Mouse (Mus musculus): ENCODE data around the gene Ank2. TPM values are rescaled to one million over a fixed set of nuclear protein-coding genes. Genes with fewer than 3 reads are reported as not detected.

Gene Ank2
- total and polyA plus RNA-seq, 3 experiments = 96.1 to 290 (median 269) TPM

DNA sequence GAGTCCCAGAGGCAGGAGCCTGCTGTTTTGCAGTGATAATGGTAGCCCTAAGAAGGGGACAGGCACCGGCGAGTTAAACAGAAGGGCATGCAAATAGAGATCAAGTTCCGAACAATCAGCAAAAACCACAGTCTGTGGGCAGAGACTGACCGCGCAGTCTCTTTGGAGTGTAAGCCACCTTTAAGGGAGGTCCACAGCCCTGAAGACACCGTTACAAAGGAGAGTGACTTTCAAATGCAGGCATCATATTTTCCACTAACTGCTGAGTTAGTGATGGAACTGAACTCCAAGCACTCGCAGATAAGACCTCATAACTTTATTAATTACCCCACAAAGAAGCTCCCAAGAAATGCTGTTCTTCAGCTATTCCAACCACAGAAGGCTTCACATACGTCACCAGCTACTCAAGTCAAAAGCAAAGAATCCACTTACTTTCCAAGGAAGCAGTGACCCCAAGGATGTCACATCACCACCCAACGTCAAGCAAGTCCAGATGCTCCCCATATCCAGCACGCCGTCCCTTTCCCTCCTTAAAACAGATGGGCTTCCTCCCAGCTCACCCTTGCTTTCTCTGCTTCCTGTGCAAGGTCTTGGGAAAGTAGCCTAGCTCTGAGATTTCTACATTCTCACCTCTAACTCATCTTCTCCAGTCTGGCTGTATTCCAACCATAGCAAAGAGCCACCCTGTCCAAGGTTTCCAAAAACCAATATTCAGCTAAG is 252.0 kb downstream of the Ank2 start:
- TF ChIP-seq EP300 (IDR thresholded peaks at IDR 0.05; ENCODE audit: insufficient read depth, low read depth, low read length) (no peak), POLR2A (IDR thresholded peaks at IDR 0.05; ENCODE audit: insufficient read depth, low read depth, low read length) (no peak), CTCF (IDR thresholded peaks at IDR 0.05) (no peak)
- 56% methylated on average over 11 of the region's 11 CpGs for WGBS
- no peaks in the 10 kb centered on the region for H3K27me3 ChIP-seq (ENCODE audit: control insufficient read depth, insufficient read depth, low read length)
- H3K79me2 ChIP-seq (replicated peaks; ENCODE audit: control insufficient read depth, insufficient read depth, low read length) = no peaks in the 10 kb centered on the region
- no peak overlapping the region for H3K9ac ChIP-seq (ENCODE audit: low read depth, low read length)
- no peak for DNase-seq
- H3K4me1 ChIP-seq (ENCODE audit: control insufficient read depth, insufficient read depth, low read length) = no peaks in the 10 kb centered on the region
- no peaks in the 10 kb centered on the region for H3K36me3 ChIP-seq (ENCODE audit: control insufficient read depth, insufficient read depth, low read length)
- intact Hi-C loops (cut with DNase I) = no loop called here
- no peak overlapping the region for H3K4me3 ChIP-seq
- no peak overlapping the region for H3K27ac ChIP-seq

DNA sequence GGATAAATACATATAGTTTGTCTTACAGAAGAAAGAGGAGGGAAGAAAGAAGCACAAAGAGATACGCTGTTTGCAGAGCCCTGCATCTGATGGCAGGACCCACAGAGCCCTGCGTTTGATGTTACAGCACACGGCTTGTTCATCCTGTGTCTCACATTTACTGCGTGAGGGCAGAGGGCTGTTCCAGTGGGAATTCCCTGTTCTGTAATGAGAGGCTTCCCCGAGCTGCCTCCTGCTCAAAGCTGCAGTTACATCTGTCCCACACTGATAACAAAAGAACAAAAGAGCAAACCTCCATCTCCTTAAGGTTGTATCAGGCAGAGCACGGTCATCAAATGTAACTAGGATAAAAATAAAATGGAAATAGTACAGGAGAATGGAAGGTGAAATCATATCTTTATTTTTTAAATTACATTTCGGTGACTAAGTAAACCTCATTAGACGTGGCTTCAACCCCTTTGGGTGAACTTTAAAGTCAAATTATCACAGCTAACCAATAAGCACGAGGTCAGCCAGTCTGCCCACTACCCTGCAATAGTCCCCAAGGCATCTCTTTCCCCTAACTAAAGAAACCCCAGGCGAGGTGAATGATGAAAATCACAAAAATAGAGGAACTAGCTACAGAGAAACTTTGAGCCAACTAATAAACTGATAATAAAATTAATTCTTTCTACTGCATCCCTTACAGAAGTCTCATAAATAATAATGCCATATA is 255.1 kb downstream of the Ank2 start:
- intact Hi-C loops (cut with DNase I) = no loop called here
- DNase-seq = no peak
- Histone ChIP-seq H3K27ac (no peak overlapping the region), H3K36me3 (ENCODE audit: control insufficient read depth, insufficient read depth, low read length) (no peaks in the 10 kb centered on the region), H3K79me2 (replicated peaks; ENCODE audit: control insufficient read depth, insufficient read depth, low read length) (no peaks in the 10 kb centered on the region), H3K4me3 (no peak overlapping the region), H3K9ac (ENCODE audit: low read depth, low read length) (no peak overlapping the region), H3K27me3 (ENCODE audit: control insufficient read depth, insufficient read depth, low read length) (no peaks in the 10 kb centered on the region), H3K4me1 (ENCODE audit: control insufficient read depth, insufficient read depth, low read length) (no peaks in the 10 kb centered on the region)
- no peak for TF ChIP-seq POLR2A (IDR thresholded peaks at IDR 0.05; ENCODE audit: insufficient read depth, low read depth, low read length)
- TF ChIP-seq EP300 (IDR thresholded peaks at IDR 0.05; ENCODE audit: insufficient read depth, low read depth, low read length) = no peak
- no peak for TF ChIP-seq CTCF (IDR thresholded peaks at IDR 0.05)
- 42% methylated on average over 10 of the region's 10 CpGs for WGBS

DNA sequence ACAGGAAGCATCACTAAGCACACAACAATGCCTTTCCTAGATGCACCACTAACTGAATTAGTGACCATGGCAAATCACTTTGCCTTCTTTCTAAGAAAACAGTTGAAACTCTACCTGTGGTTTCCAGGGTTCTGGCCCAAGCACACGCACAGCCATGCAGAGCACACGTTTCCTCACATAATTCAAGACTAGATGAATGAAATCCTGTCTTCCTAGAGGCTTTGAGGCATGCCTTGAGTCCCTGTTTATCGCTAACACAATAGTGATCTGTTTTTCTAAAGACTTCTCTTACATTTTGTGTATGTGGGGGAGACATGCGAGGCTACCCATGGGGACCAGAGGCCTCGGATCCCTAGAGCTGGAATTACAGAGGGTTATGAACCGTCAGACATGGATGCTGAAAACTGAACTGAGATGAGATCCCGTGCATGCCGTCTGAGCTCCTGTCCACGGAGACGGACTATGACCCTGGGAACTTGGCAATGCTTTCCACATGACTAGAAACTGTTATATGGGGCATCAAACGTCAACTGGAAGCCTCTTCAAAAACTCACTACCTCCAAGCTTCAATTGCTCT is 256.8 kb downstream of the Ank2 start:
- Histone ChIP-seq H3K4me1 (ENCODE audit: control insufficient read depth, insufficient read depth, low read length) (no peaks in the 10 kb centered on the region), H3K36me3 (ENCODE audit: control insufficient read depth, insufficient read depth, low read length) (no peaks in the 10 kb centered on the region), H3K9ac (ENCODE audit: low read depth, low read length) (no peak overlapping the region), H3K79me2 (replicated peaks; ENCODE audit: control insufficient read depth, insufficient read depth, low read length) (no peaks in the 10 kb centered on the region), H3K27me3 (ENCODE audit: control insufficient read depth, insufficient read depth, low read length) (no peaks in the 10 kb centered on the region), H3K4me3 (no peak overlapping the region), H3K27ac (no peak overlapping the region)
- intact Hi-C loops (cut with DNase I) = no loop called here
- 85% methylated on average over 11 of the region's 11 CpGs for WGBS
- no peak for DNase-seq
- TF ChIP-seq POLR2A (IDR thresholded peaks at IDR 0.05; ENCODE audit: insufficient read depth, low read depth, low read length) (no peak), EP300 (IDR thresholded peaks at IDR 0.05; ENCODE audit: insufficient read depth, low read depth, low read length) (no peak), CTCF (IDR thresholded peaks at IDR 0.05) (no peak)

DNA sequence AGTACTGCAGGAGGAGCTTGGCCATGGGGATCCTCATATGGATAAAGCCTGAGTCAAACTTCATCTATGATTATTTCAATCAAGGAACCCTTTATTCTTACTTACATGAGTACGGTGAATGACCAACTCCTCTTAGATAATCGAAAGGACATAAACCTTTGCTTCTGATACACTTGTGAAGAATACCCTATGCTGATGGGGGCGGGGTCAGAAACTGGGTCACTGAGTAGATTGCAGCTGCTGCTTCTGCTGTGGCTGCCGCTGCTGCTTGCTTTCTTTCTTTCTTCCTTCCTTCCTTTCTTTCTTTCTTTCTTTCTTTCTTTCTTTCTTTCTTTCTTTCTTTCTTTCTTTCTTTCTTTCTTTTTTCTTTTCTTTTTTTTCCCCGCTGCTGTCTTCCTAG is 263.9 kb downstream of the Ank2 start:
- Histone ChIP-seq H3K79me2 (replicated peaks; ENCODE audit: control insufficient read depth, insufficient read depth, low read length) (no peaks in the 10 kb centered on the region), H3K36me3 (ENCODE audit: control insufficient read depth, insufficient read depth, low read length) (no peaks in the 10 kb centered on the region), H3K4me1 (ENCODE audit: control insufficient read depth, insufficient read depth, low read length) (no peaks in the 10 kb centered on the region), H3K4me3 (no peak overlapping the region), H3K9ac (ENCODE audit: low read depth, low read length) (no peak overlapping the region), H3K27me3 (ENCODE audit: control insufficient read depth, insufficient read depth, low read length) (no peaks in the 10 kb centered on the region), H3K27ac (no peak overlapping the region)
- 88% methylated on average over 5 of the region's 5 CpGs for WGBS
- intact Hi-C loops (cut with DNase I) = no loop called here
- DNase-seq = no peak
- no peak for TF ChIP-seq POLR2A (IDR thresholded peaks at IDR 0.05; ENCODE audit: insufficient read depth, low read depth, low read length)
- no peak for TF ChIP-seq CTCF (IDR thresholded peaks at IDR 0.05)
- TF ChIP-seq EP300 (IDR thresholded peaks at IDR 0.05; ENCODE audit: insufficient read depth, low read depth, low read length) = no peak

DNA sequence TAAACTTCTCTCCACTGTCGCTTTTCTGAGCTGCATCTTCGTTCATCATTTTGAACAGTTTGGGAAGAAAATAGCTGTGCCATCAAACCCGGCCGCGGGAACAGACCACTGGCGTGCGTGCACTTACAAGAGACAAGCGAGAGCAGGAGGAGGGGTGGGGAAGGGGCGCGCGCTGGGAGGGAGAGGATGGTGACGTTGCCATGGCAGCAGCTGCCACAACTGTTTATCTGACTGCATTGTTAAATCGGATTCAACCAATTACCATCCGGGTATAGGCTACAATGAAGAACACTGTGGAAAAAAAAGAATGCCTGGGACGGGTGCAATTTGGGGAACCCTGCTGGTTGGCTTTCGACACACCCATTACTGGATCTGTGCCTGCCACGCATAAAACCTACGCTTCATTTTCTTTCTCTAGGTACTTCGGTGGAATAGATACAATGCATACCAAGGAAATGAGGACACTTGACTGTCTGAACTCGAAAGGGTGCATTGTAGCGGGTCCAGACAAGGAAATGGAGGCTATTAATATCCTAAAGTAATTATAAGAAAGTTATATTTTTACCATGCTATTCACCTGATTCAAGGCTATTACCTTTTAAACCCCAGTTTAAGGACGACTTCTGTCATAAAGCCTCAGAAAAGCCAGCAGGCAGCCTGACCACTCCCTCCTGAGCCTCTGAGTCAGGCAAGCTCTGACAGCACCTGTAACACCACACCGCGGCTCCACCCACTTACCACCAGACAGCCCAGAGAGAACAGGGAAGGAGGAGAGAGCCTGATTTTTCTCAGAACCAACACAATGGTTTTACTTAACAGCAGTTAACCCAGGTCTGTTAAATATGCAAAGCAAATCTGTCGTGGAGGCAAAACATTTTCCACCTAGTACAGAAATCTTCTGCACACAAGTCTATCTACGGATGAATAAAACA is 273.1 kb downstream of the Ank2 start:
- H3K4me1 ChIP-seq (ENCODE audit: control insufficient read depth, insufficient read depth, low read length) = no peaks in the 10 kb centered on the region
- H3K4me3 ChIP-seq = no peak overlapping the region
- DNase-seq = no peak
- H3K27ac ChIP-seq = no peak overlapping the region
- H3K79me2 ChIP-seq (replicated peaks; ENCODE audit: control insufficient read depth, insufficient read depth, low read length) = no peaks in the 10 kb centered on the region
- H3K27me3 ChIP-seq (ENCODE audit: control insufficient read depth, insufficient read depth, low read length) = no peaks in the 10 kb centered on the region
- WGBS = 13% methylated on average over 26 of the region's 26 CpGs
- H3K9ac ChIP-seq (ENCODE audit: low read depth, low read length) = no peak overlapping the region
- H3K36me3 ChIP-seq (ENCODE audit: control insufficient read depth, insufficient read depth, low read length) = no peaks in the 10 kb centered on the region
- intact Hi-C loops (cut with DNase I) = no loop called here
- no peak for TF ChIP-seq POLR2A (IDR thresholded peaks at IDR 0.05; ENCODE audit: insufficient read depth, low read depth, low read length)

Data from heart, adult 2 months (tissue).